Mouse (Mus musculus) sigmoid colon, adult 10 weeks (tissue): Measurements from ENCODE around the gene Gm1553. TPM values are rescaled to one million over a fixed set of nuclear protein-coding genes. Genes with fewer than 3 reads are reported as not detected.

Source experiments
- polyA plus RNA-seq: library from polyadenylated mRNA; stranded (reverse); fragments of 350-450 nt; fragmentation: Illumina TruSeq; extraction: RNeasy Lipid Tissue Mini Kit (QIAGEN cat#74804); gene quantifications from one replicate; pipeline ENCODE4 v1.2.3, GENCODE M21; 2014; ENCODE audit warnings: low read depth, low replicate concordance

The Gm1553 gene
- not detected for polyA plus RNA-seq

GRCm38 (mm10) chr10:82492518-82492917 lies at the start of gene Gm1553:
Gene Gm1553, minus strand, starts transcription at chr10:82492618.

Other genes with a start within 250 kb of the Gm1553 start
- gene 4932415D10Rik, start 176.0 kb downstream of the Gm1553 start, polyA plus RNA-seq: not detected
- 16.1 TPM for gene Gm4924, start 138.4 kb downstream of the Gm1553 start, polyA plus RNA-seq
- 26.3 TPM for gene 1190007I07Rik, start 130.6 kb upstream of the Gm1553 start, polyA plus RNA-seq
- gene Tdg, start 137.2 kb upstream of the Gm1553 start, polyA plus RNA-seq: 58.4 TPM
- gene Glt8d2, start 198.0 kb upstream of the Gm1553 start, polyA plus RNA-seq: 2.8 TPM
- 75.7 TPM for gene Hcfc2, start 203.5 kb upstream of the Gm1553 start, polyA plus RNA-seq